Mouse (Mus musculus) cerebellum, postnatal 4 days (tissue): Measurements from ENCODE around the gene Slc7a5.

ENCODE experiments used
- DNase-seq, 2 experiments: peaks; one replicate each; pipeline ENCODE4 v3.0.0; 2022; ENCODE audit warnings: low spot score in 2 of 2, mixed read lengths in 1 of 2

Gene Slc7a5

DNA sequence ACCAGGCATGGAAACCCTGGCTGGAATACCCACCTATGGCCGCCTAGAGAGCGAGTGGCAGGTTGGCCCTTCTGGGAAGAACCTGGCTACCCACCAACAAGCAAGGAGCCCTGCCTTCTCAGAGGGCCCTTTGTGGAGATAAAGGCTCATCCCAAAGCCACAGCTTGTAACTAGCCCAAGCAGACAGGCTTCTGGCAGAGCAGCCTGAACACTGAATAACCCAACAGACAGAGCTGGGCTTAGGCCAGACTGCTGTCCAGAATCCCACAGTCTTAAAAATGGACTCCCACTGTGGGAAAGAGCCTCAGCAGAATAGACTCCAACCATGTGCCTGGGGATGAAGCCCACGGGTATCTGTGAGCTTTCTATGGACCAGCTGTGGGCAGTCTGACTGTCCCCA is 23.3 kb downstream of the Slc7a5 start:
- peak in 1 of 2 experiments; percentile 46 for DNase-seq

DNA sequence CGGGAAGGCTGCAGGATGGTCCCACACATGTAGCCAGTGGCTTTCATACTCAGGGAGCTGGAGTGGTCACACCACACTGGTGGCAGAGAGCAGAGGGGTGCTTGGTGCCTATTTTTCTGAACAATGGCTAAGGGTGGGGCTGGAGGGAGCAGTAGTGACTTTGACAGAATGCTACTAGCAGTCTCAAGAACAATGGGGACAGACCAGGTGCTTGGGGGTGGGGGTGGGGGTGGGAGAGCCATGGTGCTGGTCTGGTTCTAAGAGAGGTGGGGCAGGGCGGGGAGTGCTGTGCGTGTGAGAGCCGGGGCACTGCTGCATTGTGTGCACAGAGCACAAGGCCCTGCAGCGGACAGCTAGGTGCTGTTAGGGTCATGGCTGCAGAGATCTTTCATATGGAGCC is 25.6 kb downstream of the Slc7a5 start:
- DNase-seq = no peak

DNA sequence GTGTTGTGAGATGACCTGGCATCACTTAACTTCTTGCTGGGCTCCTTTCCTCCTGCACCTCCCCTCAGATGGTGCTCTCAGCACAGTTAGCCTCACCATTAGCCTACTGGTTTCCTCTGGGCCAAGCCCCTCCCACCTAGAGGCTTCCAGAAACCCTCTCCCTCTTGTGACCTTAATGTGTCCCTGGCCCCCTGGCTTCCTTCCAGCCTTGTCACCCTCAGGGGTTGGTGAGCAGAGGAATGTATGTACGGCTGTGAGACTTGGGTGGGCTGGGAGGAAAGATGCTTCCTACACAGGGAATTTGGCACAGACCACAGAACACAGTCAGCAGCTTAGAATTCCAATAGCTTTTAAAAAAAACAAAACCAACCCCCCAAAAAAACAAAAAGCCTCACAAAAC is 26.7 kb downstream of the Slc7a5 start:
- DNase-seq = no peak

DNA sequence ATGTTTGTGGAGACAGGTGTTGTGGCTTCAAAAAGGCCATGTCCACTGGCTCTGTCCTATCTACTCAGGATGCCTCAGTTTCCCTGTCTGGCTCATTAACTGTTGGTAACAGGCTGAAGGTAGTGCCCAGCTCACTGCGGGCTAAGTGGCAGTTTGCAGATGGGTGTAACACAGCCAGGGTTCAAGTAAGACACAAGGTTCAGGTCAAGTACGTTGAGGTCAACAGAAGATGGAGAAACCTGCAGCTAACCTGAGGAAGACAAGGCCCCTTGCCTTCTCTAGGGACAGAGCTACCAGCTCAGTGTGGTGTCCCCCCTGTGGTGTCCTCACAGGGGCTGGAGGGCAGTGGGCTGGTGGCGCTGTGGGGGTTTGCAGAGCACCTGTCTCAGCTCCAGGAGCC is 27.8 kb downstream of the Slc7a5 start:
- no peak for DNase-seq

DNA sequence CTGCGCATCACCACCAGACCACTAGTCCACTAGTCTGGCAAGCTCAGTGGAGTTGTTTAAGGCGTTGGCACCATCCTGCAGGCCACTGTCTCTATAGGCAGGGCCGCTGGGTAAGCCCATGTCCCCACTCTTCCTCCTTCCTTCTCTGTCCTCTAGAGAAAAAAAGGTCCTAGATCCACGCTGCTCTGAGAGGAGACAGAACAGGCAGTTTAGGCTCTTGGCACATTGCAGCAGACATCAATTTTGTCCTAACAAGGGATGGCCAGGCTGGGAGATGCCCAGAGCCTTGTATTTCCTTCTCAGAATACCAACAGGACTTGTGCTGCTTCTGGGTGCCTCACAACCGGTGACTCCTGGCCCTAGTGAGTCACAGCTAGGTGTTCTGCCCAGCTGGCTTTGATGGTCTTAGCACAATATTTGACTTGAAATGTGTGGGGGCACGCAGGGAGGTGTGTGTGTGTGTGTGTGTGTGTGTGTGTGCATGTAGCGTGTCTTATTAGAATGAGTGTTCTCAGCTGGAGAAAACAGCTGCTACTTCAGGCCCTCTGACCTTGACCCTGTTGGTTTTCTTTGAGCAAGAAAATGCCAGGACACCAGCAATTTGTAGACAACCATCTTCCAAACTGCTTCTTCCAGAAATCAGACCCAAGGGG is 29.5 kb downstream of the Slc7a5 start:
- DNase-seq = no peak

DNA sequence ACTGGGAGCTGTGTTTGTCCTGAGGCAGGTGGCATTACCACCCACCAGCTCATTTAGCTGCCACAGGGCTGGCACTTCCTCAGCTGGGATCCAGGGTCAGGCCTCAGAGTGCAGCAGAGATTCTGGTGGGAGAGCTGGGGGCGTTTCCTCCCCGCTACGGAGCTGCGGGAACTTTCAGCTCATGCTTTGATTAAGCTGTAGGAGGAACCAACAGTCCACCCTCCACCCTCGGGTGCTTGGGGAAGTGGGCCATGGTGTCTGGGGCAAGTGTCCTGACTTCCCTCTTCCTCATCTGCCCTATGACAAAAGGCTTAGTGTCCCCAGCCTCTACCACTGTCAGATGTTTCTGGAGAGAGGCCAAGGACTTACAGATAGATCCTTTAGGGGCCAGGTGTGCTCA is 30.3 kb downstream of the Slc7a5 start:
- no peak for DNase-seq

DNA sequence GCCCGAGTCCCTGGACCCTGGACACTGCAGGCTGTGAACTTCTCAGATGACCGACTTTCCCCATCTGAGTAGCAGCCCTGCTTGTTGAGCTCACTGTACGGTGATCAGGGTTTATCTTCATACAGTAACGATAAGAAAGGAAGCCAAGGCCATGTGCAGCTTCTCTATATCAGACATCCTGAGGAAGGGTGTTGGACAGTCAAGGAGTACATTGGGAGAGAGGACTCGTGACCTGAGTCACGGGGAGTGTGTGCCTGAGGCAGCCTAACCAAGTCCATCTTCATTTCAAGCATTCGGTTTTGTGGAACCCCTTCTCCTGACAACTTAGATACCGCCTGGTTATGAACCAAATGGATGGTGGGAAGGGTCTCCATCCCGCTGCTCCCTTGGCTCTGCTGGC is 32.0 kb downstream of the Slc7a5 start:
- DNase-seq = no peak

DNA sequence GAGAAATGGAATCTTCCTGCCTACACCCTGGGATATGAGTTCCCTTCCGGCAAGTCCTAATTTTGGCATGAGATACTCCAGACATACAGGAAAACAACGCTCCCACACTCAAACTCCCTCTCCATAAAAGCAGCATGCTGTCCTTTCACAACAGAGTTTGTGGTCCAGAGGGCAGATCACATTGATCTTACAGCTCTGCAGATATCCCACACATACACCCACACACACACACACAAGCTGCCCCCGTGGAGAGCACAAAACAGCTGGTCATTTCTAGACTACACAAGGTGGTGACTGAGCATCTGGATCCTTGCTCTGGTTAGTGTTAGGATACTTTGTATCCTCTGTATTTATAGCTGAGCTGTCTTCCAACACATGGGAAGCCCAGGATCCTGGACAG is 32.4 kb downstream of the Slc7a5 start:
- no peak for DNase-seq

DNA sequence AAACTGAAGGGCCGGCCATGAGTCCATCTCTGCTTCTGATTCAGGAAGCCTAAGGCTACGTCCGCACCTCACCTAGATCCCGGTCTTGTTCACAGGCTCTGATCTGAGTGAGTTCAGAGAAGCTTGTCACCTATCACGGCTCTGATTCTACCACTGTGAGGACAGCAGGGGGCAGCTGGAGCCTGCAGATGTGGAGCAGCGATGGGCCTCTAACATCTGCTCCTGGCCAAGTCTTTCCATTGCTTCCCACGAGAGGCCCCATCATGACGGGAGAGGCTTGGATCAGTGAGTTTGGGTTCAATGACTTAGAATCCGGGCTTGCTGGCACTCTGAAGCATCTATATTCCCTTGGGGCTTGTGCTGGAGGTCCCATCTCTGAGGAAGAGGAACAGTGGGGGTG is 33.5 kb downstream of the Slc7a5 start:
- DNase-seq = no peak

DNA sequence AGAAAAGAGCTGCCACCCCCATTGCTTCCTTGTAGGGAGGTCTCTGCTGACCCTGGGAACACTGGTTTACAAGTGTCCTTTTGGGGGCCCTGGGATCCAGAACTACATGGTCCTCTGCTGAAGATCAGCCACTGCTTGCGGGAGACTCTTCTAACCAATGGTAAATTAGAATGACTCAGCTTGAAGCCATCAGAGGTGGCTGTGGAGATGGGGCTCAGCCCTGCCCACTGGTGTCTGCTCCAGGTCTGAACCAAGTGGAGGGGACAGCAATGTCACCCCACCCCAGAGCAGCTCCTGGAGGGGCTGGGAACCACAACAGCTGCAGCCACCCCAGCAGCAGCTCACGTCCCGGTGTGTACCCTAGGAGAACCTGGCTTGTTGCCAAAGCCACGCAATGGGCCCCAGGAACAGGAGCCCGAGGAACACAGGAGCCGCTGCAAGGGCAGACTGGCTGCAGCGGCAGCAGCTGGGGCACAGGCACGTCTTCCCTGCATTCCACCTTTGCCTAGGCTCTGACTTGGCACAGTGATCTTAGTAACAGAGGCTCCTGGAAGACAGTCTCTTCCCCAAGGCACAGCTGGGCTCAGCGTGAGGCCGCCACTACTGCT is 35.6 kb downstream of the Slc7a5 start:
- no peak for DNase-seq

DNA sequence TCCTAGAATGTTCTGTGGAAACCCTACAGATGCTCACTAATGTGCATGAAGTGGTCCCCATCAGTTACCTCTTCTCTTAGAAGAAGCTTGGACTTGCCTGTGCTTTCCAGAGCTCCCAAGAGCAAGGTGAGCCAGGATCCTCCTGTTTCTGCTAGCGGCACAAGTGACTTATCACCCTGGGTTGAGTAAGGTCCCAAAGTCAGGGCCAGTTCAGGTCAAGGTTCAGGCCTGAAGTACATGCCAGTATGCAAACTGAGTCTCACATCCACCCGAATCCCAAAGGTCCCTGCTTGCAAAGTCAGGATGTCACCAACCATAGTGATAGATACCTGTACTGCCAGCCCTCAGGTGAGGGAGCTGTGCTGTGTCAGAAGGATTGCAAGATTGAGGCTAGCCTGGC is 37.3 kb downstream of the Slc7a5 start:
- no peak for DNase-seq

DNA sequence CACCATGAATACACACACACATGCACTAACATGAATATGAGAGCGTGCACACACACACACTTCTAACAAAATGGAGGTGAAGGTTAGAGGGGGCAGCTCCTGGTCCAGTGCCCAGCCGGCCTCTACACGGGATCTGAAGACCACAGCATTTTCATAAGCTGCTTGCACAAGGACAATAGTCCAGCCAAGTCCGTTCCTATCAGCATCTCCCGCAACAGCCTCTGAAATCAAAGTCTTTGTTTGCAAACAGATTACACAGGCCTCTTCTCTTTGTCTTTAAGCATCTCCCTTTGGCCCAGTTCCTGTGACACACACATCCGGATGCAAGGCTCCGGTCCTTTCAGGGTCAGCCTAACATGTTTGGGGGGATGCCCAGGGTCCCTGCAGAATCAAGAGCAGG is 38.6 kb downstream of the Slc7a5 start:
- no peak for DNase-seq

DNA sequence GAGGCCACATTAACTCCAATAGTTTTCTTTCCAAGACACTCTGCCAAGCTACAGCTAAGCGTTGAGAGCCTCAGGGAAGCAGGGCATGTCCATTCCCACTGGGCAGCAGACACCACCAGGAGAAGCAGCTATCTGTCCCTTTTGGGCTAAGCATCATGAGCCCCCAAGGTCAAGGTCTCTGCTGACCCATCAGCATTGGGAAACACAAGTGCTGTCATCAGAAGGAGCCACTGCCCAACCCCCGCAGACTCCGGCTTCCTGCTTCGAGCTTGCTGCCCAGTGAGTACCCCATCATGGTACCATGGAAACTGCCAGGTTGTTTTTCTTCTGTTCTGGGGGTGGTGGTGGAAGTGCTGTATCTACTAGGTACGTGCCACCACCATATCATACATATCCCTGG is 39.3 kb downstream of the Slc7a5 start:
- DNase-seq = no peak

DNA sequence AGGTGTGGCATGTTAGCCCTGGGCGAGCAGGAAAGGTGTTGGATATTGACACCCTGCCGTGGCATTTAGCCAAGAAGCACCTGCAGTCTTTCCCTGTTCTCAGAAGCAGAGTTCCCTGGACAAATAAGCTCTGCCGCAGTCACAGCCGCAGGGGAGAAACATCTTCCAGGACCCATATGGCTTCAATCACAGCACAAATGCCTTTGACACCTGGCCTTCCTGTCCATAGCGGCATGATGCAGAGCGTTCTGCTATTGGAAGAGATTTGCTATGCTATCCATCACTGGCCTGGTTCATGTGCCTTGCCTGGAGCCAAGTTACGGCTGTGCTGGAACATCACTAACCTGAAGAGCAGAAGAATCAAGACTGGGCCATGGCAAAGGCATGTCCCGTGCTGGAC is 42.1 kb downstream of the Slc7a5 start:
- no peak for DNase-seq

DNA sequence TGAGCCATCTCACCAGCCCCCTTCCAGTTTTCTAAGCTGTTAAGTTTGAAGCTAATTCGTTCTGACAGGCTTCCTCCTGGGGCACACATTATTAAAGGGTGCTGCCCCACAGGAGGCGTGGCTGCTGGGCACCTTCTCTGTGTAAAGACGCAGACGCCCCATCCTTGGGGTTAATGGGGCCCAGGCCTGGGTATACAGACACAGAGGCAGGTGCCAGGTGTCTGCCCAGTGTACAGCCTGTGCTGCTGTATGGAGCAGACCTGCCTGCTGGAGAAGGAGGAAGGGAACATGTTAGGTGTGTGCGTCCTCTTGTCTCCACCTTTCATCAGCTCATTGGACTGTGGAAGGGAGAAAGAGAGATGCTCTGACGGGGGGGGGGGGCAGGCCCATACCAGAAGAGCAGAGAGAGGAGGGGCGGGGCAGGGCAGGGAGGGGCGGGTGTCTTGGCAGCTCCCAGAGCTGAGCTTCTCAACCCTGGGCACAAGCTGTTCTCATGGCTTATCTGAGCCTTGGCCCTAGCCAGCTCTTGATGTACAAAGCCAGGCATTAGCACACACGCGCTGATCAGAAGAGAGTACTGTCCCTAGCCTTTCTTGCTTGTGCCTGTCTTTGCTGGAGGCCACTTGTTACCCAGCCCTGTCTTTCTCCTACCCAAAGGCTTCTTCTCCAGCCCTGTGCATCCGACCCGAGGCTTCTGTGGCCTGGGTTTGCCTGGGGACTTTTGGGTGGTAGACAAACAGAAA is 45.5 kb downstream of the Slc7a5 start:
- DNase-seq = no peak

DNA sequence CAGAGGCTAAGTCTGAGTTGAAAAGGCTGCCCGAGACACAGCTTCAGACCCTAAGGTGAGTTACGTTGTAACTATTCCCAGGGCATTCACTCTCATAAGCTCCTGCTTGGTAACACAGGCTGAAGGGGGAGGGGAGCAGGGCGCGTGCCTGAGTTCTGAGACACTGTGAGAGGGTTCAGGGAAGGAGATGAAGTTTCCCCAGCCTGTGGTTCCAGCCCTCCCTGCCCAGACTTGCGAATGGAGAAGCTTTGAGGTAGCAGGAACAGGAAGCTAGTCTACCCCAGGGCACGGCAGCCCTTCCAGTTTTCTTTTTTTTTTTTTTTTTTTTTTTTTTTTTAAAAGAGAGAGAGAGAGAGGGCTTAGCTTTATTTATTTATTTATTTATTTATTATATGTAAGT is 46.2 kb downstream of the Slc7a5 start:
- DNase-seq = no peak

DNA sequence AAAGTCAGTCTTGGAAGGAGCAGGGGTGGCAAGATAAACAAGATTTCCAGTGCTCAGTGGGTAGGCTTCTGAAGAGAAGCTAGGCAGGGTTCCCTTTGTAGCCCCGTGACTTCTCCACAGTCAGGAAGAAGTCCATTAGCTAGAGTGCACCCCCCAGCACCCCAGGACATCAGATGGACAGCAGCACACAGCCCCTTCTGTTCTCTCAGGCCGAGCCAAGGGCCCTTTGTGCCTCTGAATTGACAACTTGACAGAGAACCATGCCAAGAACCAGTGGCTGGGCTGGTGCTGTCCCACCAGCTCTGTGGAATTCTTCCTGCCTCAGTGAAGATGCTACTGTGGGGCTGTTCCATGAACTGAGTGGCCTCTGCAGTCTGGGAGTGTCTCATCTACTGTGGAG is 49.7 kb downstream of the Slc7a5 start:
- no peak for DNase-seq

DNA sequence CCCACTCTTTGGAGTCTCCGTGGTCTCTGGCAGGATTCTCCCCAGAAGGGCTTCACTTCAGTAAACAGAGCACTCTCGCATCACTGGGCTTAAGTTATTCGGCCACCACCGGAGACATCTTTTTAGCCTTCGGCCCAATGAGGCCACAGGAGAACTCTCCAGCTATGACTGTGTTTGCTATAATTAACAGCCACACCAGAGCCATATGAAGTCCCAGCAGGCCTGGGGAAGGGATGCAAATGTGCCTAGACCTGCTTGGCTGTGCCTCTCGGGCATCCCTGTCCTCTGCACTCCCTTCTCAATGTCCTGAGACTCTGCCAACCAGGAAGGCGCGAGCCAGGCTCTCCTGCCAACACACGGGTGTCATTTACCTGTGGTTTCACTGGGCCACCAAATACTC is 50.2 kb downstream of the Slc7a5 start:
- no peak for DNase-seq

DNA sequence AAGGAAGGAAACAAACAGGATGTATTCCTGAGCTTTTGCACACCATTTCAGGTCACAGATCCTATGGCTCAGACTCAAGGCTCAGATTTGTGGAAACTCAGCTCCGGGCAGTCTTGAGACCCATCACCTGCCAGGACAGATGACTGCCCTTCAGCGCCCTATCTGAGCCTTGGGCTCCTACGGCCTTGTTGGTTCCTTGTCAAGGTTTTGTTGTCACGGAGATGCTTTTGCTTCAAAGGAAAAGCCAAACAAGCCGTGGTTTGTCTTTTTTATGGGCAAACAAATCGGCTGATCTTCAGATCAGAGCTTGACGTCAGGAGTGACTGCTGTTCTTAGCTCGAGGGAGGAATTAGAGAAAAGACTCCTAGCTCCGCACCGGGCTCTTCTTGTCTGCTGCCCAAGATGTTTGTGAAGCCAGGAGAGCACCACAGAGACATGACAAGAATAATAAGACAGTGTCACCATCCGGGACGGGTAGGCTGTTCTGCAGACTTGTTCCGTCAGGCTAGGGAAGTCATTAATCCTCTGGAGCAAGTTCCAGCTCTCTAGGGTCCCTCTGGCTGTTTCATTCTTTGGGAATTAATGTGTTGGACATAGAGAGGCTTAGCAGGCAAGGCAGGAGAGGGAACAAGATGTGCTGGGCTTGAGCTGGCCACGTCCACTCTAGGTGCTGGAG is 51.3 kb downstream of the Slc7a5 start:
- no peak for DNase-seq

DNA sequence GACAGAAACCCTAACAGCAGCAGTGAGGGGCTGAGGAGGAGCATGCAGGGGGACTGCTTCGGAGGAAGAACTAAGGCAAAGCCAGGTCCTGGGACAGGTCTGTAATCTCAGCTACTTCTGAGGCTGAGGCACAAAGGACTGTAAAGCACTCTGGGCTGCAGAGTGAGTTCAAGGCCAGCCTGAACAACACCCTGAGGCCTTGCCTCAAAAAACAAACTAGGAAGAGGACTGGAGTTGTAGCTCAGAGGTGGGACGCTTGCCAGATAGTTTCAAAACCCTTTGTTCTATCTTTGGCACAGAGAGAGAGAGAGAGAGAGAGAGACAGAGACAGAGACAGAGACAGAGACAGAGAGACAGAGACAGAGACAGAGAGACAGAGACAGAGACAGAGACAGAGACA is 53.9 kb downstream of the Slc7a5 start:
- DNase-seq = no peak

DNA sequence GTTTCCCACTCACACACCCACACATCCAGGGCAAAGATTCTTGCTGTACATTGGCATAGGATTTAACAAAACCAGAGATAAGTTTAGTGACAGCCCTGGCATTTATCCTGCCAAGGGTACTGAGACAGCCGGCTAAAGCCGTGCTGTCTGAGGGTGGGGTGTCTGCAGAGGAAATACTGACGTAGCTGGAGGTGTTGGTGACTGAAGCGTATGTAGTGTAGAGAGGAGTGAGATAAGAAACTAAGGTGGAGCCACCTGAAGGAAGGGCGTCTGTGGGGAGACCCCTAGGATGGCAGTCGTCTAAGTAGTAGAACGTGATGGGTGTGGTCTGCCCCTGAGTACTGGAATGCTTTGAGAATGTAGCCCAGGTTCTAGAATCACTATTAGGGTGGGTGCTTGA is 55.0 kb downstream of the Slc7a5 start:
- no peak for DNase-seq

DNA sequence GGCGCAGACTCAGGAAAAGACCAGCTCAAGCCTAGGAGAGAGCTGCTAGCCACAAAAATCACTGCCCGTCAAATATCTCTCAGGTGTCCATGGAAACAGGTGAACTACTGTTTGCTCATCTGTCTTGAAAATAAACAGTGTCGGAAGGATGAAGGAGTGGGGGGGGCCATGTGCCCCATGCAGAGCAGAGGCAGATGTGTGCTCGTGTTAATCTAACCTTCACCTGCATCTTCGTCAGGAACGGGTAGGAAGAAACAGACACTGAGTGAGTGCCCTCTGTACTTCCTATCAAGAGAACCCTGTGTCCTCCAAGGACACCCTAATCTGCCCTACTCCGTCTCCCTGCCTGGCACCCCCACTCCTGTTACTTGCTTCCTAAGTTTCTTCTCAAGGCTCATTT is 55.8 kb downstream of the Slc7a5 start:
- DNase-seq = no peak
